Mouse (Mus musculus): ENCODE data around the gene Lyrm1.

GRCm38 (mm10) chr7:119860554-119860953 lies 35.1 kb upstream of the Lyrm1 start:
- TF ChIP-seq GATA1 (IDR thresholded peaks at IDR 0.05; ENCODE audit: low read length) (no peak), TAL1 (IDR thresholded peaks at IDR 0.05; ENCODE audit: low read length) (no peak)

Measured in erythroblast, embryonic 14.5 days (primary cell).